ENCODE assay signal across 26 mouse cellular contexts in genomic region chr10:115413496-115413895, GRCm38 (mm10).
"Had no signal": no experiment of that assay in that cellular context is flagged by ENCODE, and none has a peak within 500 bp of the region (broad histone marks: within the 10 kb centered on the region; RNA-seq: fewer than 3 reads in every experiment).

No protein-coding gene starts in this region.

- H3K4me3 ChIP-seq: gastrocnemius, adult 2 months; heart, embryonic 10.5 days; heart, embryonic 12.5 days; hindbrain, embryonic 10.5 days; hindbrain, embryonic 12.5 days; layer of hippocampus, adult 2 months; left cerebral cortex, adult 2 months; limb, embryonic 13.5 days; limb, embryonic 15.5 days; liver, embryonic 12.5 days had no signal

- ATAC-seq: hindbrain, embryonic 16.5 days; intestine, embryonic 16.5 days; liver, embryonic 12.5 days had no signal

- H3K27ac ChIP-seq: gastrocnemius, adult 2 months; heart, embryonic 10.5 days; hindbrain, embryonic 10.5 days; hindbrain, embryonic 12.5 days; hindbrain, embryonic 14.5 days; layer of hippocampus, adult 2 months; left cerebral cortex, adult 2 months; limb, embryonic 13.5 days; limb, embryonic 15.5 days; liver, embryonic 12.5 days; liver, embryonic 14.5 days had no signal

- H3K4me2 ChIP-seq: heart, embryonic 12.5 days; hindbrain, embryonic 12.5 days; hindbrain, embryonic 14.5 days; limb, embryonic 13.5 days; limb, embryonic 15.5 days; liver, embryonic 12.5 days had no signal

- H3K9me3 ChIP-seq: heart, embryonic 10.5 days; heart, embryonic 12.5 days; hindbrain, embryonic 10.5 days; hindbrain, embryonic 12.5 days; limb, embryonic 13.5 days; limb, embryonic 15.5 days; liver, embryonic 12.5 days had no signal

- H3K27me3 ChIP-seq: heart, embryonic 12.5 days; hindbrain, embryonic 12.5 days; limb, embryonic 13.5 days; limb, embryonic 15.5 days; liver, embryonic 12.5 days had no signal

- H3K9ac ChIP-seq: heart, embryonic 12.5 days; hindbrain, embryonic 12.5 days; hindbrain, embryonic 14.5 days; limb, embryonic 13.5 days; limb, embryonic 15.5 days; liver, embryonic 12.5 days; liver, embryonic 14.5 days had no signal

- DNase-seq: gastrocnemius, adult 2 months; gastrocnemius, postnatal 10 days; gastrocnemius, postnatal 25 days; heart, adult 18-20 months; heart, postnatal 10 days; heart, postnatal 4 days; kidney, adult 11 months; kidney, adult 2 months; kidney, adult 9 months; kidney, postnatal 10 days; kidney, postnatal 25 days; kidney, postnatal 4 days; left cerebral cortex, postnatal 4 days had no signal

- H3K4me1 ChIP-seq: heart, embryonic 10.5 days; heart, embryonic 12.5 days; hindbrain, embryonic 10.5 days; hindbrain, embryonic 12.5 days; limb, embryonic 13.5 days; limb, embryonic 15.5 days; liver, embryonic 12.5 days had no signal
